Mouse (Mus musculus): Measurements from ENCODE around the gene Sestd1.

Gene Sestd1

GRCm38 (mm10) chr2:77280512-77281409 lies at the start of gene Sestd1:
TSS of gene Sestd1 (minus strand) at chr2:77280592.
- DNase-seq (ENCODE audit: low spot score): peak; percentile 66

- no peak for DNase-seq (ENCODE audit: low spot score)
These were observed 46.9 kb upstream of the Sestd1 start for GRCm38 (mm10) chr2:77327246-77327645.

- no peak for DNase-seq (ENCODE audit: low spot score)
These were observed 43.3 kb upstream of the Sestd1 start for GRCm38 (mm10) chr2:77323739-77324138.

GRCm38 (mm10) chr2:77323156-77323555 lies 42.8 kb upstream of the Sestd1 start:
- DNase-seq (ENCODE audit: low spot score): no peak

GRCm38 (mm10) chr2:77319196-77319595 lies 38.8 kb upstream of the Sestd1 start:
- DNase-seq (ENCODE audit: low spot score): no peak

GRCm38 (mm10) chr2:77316961-77317360 lies 36.6 kb upstream of the Sestd1 start:
- DNase-seq (ENCODE audit: low spot score): no peak

GRCm38 (mm10) chr2:77313846-77314245 lies 33.5 kb upstream of the Sestd1 start:
- DNase-seq (ENCODE audit: low spot score): no peak

- DNase-seq (ENCODE audit: low spot score): peak; percentile 16
These were observed 32.2 kb upstream of the Sestd1 start for GRCm38 (mm10) chr2:77312616-77313015.

- peak; percentile 44 for DNase-seq (ENCODE audit: low spot score)
These were observed 28.9 kb upstream of the Sestd1 start for GRCm38 (mm10) chr2:77309313-77309712.

- DNase-seq (ENCODE audit: low spot score): no peak
These were observed 24.1 kb upstream of the Sestd1 start for GRCm38 (mm10) chr2:77304494-77304893.

- no peak for DNase-seq (ENCODE audit: low spot score)
These were observed 23.3 kb upstream of the Sestd1 start for GRCm38 (mm10) chr2:77303716-77304115.

GRCm38 (mm10) chr2:77302655-77303348 lies 22.4 kb upstream of the Sestd1 start:
- no peak for DNase-seq (ENCODE audit: low spot score)

GRCm38 (mm10) chr2:77301687-77302389 lies 21.4 kb upstream of the Sestd1 start:
- DNase-seq (ENCODE audit: low spot score): no peak

GRCm38 (mm10) chr2:77289701-77290100 lies 9.3 kb upstream of the Sestd1 start:
- DNase-seq (ENCODE audit: low spot score): no peak

GRCm38 (mm10) chr2:77286755-77287154 lies 6.4 kb upstream of the Sestd1 start:
- DNase-seq (ENCODE audit: low spot score): no peak

GRCm38 (mm10) chr2:77284281-77284899 lies 4.0 kb upstream of the Sestd1 start:
- no peak for DNase-seq (ENCODE audit: low spot score)

GRCm38 (mm10) chr2:77279861-77280511 lies 406 bp downstream of the Sestd1 start:
- peak; percentile 16 for DNase-seq (ENCODE audit: low spot score)

- no peak for DNase-seq (ENCODE audit: low spot score)
These were observed 3.1 kb downstream of the Sestd1 start for GRCm38 (mm10) chr2:77277272-77277671.

- DNase-seq (ENCODE audit: low spot score): no peak
These were observed 4.5 kb downstream of the Sestd1 start for GRCm38 (mm10) chr2:77275851-77276250.

- DNase-seq (ENCODE audit: low spot score): no peak
These were observed 5.3 kb downstream of the Sestd1 start for GRCm38 (mm10) chr2:77274976-77275641.

- no peak for DNase-seq (ENCODE audit: low spot score)
These were observed 7.4 kb downstream of the Sestd1 start for GRCm38 (mm10) chr2:77272953-77273352.
